Mouse (Mus musculus) small intestine, adult 2 months (tissue): ENCODE results near the gene Ostf1. TPM values are rescaled to one million over a fixed set of nuclear protein-coding genes. Genes with fewer than 3 reads are reported as not detected.
A peak's percentile ranks its signal among the peaks of the same experiment; 100 is the strongest.

Experiments used
- H3K27ac ChIP-seq: fragments of 200-500 bp; 2 replicates; pipeline ENCODE4 v1.5.1; 2012; ENCODE audit warnings: low read depth, low read length, control low read depth, inconsistent platforms; ENCODE audit not compliant: insufficient read depth
- H3K27me3 ChIP-seq: fragments of 200-500 bp; 2 replicates; pipeline ENCODE4 v1.6.1; 2012; ENCODE audit warnings: mild to moderate bottlenecking, moderate library complexity, low read length, inconsistent platforms; ENCODE audit not compliant: control insufficient read depth, insufficient read depth
- H3K36me3 ChIP-seq: fragments of 200-500 bp; 2 replicates; pipeline ENCODE4 v1.6.1; 2012; ENCODE audit warnings: mild to moderate bottlenecking, low read length, control low read depth, inconsistent platforms; ENCODE audit not compliant: control insufficient read depth, insufficient read depth
- H3K4me1 ChIP-seq: fragments of 200-500 bp; 2 replicates; pipeline ENCODE4 v1.6.1; 2012; ENCODE audit warnings: low read length, inconsistent platforms, mixed read lengths; ENCODE audit not compliant: control insufficient read depth, insufficient read depth, insufficient read length
- H3K4me3 ChIP-seq: fragments of 200-500 bp; 2 replicates; pipeline ENCODE4 v1.5.1; 2012; ENCODE audit warnings: low read depth, mild to moderate bottlenecking, control low read depth, inconsistent platforms, low read length, moderate library complexity
- CTCF ChIP-seq: fragments of 200-500 bp; IDR thresholded peaks from 2 replicates; pipeline ENCODE4 v1.5.1; 2012; ENCODE audit warnings: low read depth, mild to moderate bottlenecking, control low read depth, inconsistent platforms, low read length, moderate library complexity, mixed read lengths; ENCODE audit not compliant: insufficient replicate concordance, insufficient read length; ENCODE audit errors: extremely low read depth
- POLR2A ChIP-seq: fragments of 200-500 bp; IDR thresholded peaks from 2 replicates; pipeline ENCODE4 v1.6.1; 2012; ENCODE audit warnings: low read depth, mild to moderate bottlenecking, control low read depth, inconsistent platforms, low read length, moderate library complexity
- WGBS: fragments of 180-500 bp; shearing (Covaris S2); methylation state at CpG from one replicate; pipeline ENCODE4 v1.1.7; 2018; 5-methylcytosine and 5-hydroxymethylcytosine counted together
- polyA plus RNA-seq: library from polyadenylated mRNA; depleted of rRNA; stranded (reverse); fragments of >200 nt; gene quantifications from 2 replicates; pipeline ENCODE4 v1.2.3, GENCODE M21; 2012

Ostf1 gene
- polyA plus RNA-seq, 1 experiment: 52.6 TPM

- Histone ChIP-seq H3K4me3 (peak overlapping the region; percentile 83), H3K27ac (peak overlapping the region; percentile 95), H3K27me3 (no peaks in the 10 kb centered on the region), H3K4me1 (no peaks in the 10 kb centered on the region; the same call in 1 of the 2 replicates), H3K36me3 (no peaks in the 10 kb centered on the region)
- no peak for TF ChIP-seq CTCF
- TF ChIP-seq POLR2A: no peak
- 8% methylated on average over 17 of the region's 17 CpGs for WGBS
Measured at GRCm38 (mm10) chr19:18630221-18631119, 1.2 kb downstream of the Ostf1 start.

GRCm38 (mm10) chr19:18629589-18629988, 2.0 kb downstream of the Ostf1 start:
- Histone ChIP-seq H3K4me1 (peaks cover 3% of the 10 kb centered on the region; the same call in 1 of the 2 replicates), H3K36me3 (no peaks in the 10 kb centered on the region), H3K27me3 (no peaks in the 10 kb centered on the region), H3K27ac (no peak overlapping the region), H3K4me3 (no peak overlapping the region)
- TF ChIP-seq POLR2A (no peak), CTCF (no peak)
- 26% methylated on average over 1 of the region's 1 CpGs for WGBS

GRCm38 (mm10) chr19:18623894-18624293, 7.7 kb downstream of the Ostf1 start:
- Histone ChIP-seq H3K4me3 (no peak overlapping the region), H3K36me3 (no peaks in the 10 kb centered on the region), H3K27me3 (no peaks in the 10 kb centered on the region), H3K27ac (no peak overlapping the region), H3K4me1 (peaks cover 6% of the 10 kb centered on the region; the same call in 1 of the 2 replicates)
- TF ChIP-seq CTCF (no peak), POLR2A (no peak)
- 74% methylated on average over 2 of the region's 2 CpGs for WGBS

DNA sequence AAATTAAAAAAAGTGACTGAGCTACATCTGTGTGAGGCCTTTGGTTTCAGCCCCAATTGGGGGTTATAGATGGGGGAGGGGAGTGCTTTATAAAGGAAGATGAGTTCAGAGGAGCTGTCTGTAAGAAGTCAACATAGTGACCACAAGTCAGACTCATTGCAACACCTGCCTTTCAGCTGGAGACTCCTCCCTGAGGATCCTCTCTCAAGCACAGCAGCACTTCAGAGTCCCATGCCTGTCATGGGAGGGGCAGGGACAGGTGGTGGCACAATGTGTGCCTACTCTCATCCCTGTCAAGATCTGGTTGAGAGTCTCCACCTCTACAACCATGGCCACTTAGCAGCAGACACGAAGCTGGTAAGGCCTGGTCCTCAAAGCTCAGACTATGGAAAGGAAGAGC, 11.9 kb downstream of the Ostf1 start:
- TF ChIP-seq CTCF (no peak), POLR2A (no peak)
- H3K27ac ChIP-seq: peak overlapping the region; percentile 10; the same call in 1 of the 2 replicates
- H3K27me3 ChIP-seq: no peaks in the 10 kb centered on the region
- WGBS: 70% methylated on average over 1 of the region's 1 CpGs
- no peaks in the 10 kb centered on the region for H3K36me3 ChIP-seq
- H3K4me1 ChIP-seq: peaks cover 6% of the 10 kb centered on the region; the same call in 1 of the 2 replicates
- no peak overlapping the region for H3K4me3 ChIP-seq

GRCm38 (mm10) chr19:18619060-18619459, 12.6 kb downstream of the Ostf1 start:
- 78% methylated on average over 5 of the region's 5 CpGs for WGBS

DNA sequence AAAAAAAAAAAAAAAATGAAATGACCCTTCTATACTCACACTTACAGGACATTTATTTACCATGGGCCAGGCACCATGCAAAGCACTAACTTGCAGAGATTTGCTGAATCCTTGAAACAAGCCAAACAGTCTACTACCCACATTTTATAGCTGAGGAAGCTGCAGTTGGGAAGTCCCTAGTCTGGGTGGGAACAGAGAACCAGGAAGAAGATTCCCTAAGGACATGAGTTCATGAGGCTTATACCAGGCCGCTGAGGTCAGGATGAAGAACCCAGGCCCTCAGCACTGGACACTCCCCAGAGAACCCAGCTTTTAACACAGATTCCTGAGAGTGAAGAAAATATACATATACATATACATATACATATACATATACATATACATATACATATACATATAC, 14.1 kb downstream of the Ostf1 start:
- peaks cover 9% of the 10 kb centered on the region; the same call in 1 of the 2 replicates for H3K4me1 ChIP-seq
- 88% methylated on average over 1 of the region's 1 CpGs for WGBS
- no peaks in the 10 kb centered on the region for H3K27me3 ChIP-seq
- TF ChIP-seq POLR2A (no peak), CTCF (no peak)
- no peaks in the 10 kb centered on the region for H3K36me3 ChIP-seq
- H3K27ac ChIP-seq: no peak overlapping the region
- no peak overlapping the region for H3K4me3 ChIP-seq

More at GRCm38 (mm10) chr19:18619060-18619459, 12.6 kb downstream of the Ostf1 start:
- Histone ChIP-seq H3K36me3 (no peaks in the 10 kb centered on the region), H3K4me1 (peaks cover 6% of the 10 kb centered on the region; the same call in 1 of the 2 replicates), H3K27ac (no peak overlapping the region), H3K27me3 (no peaks in the 10 kb centered on the region), H3K4me3 (no peak overlapping the region)
- TF ChIP-seq POLR2A (no peak), CTCF (no peak)

DNA sequence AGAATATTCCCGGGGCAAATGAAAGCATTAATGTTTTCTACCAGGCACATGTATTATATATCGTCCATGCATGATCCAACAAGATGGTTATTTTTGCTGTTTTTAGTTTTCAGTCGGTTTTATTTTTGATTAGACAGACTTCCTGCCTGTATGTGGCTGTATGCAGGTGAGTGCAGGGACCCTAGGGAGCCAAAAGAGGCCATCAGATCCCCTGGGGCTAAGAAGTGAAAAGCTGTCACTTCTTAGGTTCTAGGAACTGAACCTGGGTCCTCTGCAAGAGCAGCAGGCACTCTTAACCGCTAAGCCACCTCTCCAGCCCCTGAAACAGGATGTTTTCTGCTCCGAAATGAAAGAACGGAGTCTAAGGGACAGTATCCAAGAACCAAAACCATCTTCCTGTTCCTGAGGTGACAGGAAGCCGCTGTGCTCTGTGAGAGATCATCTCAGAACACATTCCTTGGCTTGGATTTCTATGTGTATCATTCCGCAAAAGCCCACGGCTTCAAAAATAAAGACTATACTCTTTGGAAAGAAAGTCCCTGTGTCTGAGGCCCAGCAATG, 15.9 kb downstream of the Ostf1 start:
- Histone ChIP-seq H3K27ac (peak overlapping the region; percentile 42; the same call in 1 of the 2 replicates), H3K27me3 (no peaks in the 10 kb centered on the region), H3K36me3 (peaks cover 2% of the 10 kb centered on the region; the same call in 1 of the 2 replicates), H3K4me3 (no peak overlapping the region), H3K4me1 (peaks cover 9% of the 10 kb centered on the region; the same call in 1 of the 2 replicates)
- 66% methylated on average over 9 of the region's 9 CpGs for WGBS
- TF ChIP-seq POLR2A (no peak), CTCF (no peak)
